Mouse (Mus musculus) liver, embryonic 14.5 days (tissue): ENCODE results near the gene Smim12. TPM values are rescaled to one million over a fixed set of nuclear protein-coding genes. Genes with fewer than 3 reads are reported as not detected.

Source experiments
- ATAC-seq: fragments of 200-750 bp; cut with Nextera tagmentation; 2 replicates; pipeline ENCODE4 v1.8.0; 2017; ENCODE audit warnings: moderate number of reproducible peaks, mild to moderate bottlenecking, moderate library complexity; ENCODE audit not compliant: insufficient read depth
- DNase-seq, 3 experiments: peaks; one replicate each; pipeline ENCODE4 v3.0.0-alpha.2; 2012 to 2013; ENCODE audit warnings: low read depth in 3 of 3, low spot score in 3 of 3
- H3K27ac ChIP-seq: fragments of 300-500 bp; sonication (generic); 2 replicates; pipeline ENCODE4 v1.5.1; 2014; ENCODE audit warnings: moderate library complexity, mild to moderate bottlenecking, control low read depth, inconsistent platforms
- H3K27me3 ChIP-seq: fragments of 300-500 bp; sonication (generic); 2 replicates; pipeline ENCODE4 v1.6.1; 2014; ENCODE audit warnings: mild to moderate bottlenecking, low read length, moderate library complexity; ENCODE audit not compliant: control insufficient read depth, insufficient read depth
- H3K36me3 ChIP-seq: fragments of 300-500 bp; sonication (generic); replicated peaks from 2 replicates; pipeline ENCODE4 v1.6.1; 2014; ENCODE audit warnings: low read depth; ENCODE audit not compliant: control insufficient read depth, insufficient read depth
- H3K4me1 ChIP-seq, 2 experiments: fragments of 200-500 bp in 1 of 2; fragments of 300-500 bp in 1 of 2; sonication (generic) in 1 of 2; replicated peaks; 2 replicates each; pipeline ENCODE4 v1.6.1; 2012 to 2014; ENCODE audit warnings: antibody characterized with exemption in 1 of 2, inconsistent platforms in 1 of 2, low read length in 1 of 2; ENCODE audit not compliant: control insufficient read depth in 2 of 2, insufficient read depth in 2 of 2
- H3K4me2 ChIP-seq: fragments of 300-500 bp; sonication (generic); 2 replicates; pipeline ENCODE4 v1.6.1; 2014; ENCODE audit warnings: low read depth, mild to moderate bottlenecking, control low read depth, moderate library complexity
- H3K4me3 ChIP-seq, 2 experiments: fragments of 200-500 bp in 1 of 2; fragments of 300-500 bp in 1 of 2; sonication (generic) in 1 of 2; 2 replicates each; pipeline ENCODE4 v1.5.1; 2012 to 2014; ENCODE audit warnings: low read depth in 2 of 2, low read length in 2 of 2, mild to moderate bottlenecking in 2 of 2, control low read depth in 1 of 2, inconsistent platforms in 1 of 2, moderate library complexity in 1 of 2; ENCODE audit not compliant: insufficient read depth in 1 of 2
- H3K9ac ChIP-seq: fragments of 300-500 bp; sonication (generic); replicated peaks from 2 replicates; pipeline ENCODE4 v1.6.1; 2014; ENCODE audit warnings: mild to moderate bottlenecking, control low read depth, moderate library complexity
- H3K9me3 ChIP-seq: fragments of 300-500 bp; sonication (generic); 2 replicates; pipeline ENCODE4 v1.6.1; 2016; ENCODE audit warnings: low read length, mixed read lengths; ENCODE audit not compliant: control insufficient read depth
- CTCF ChIP-seq: IDR thresholded peaks from 2 replicates; pipeline ENCODE4 v1.5.1; 2016; ENCODE audit warnings: antibody characterized with exemption, low read depth, control low read depth
- EP300 ChIP-seq: IDR thresholded peaks from 2 replicates; pipeline ENCODE4 v1.6.1; 2016; ENCODE audit warnings: antibody characterized with exemption, low read depth
- WGBS: fragments of 180-500 bp; shearing (Covaris S2); extraction: QIAGEN DNeasy Blood & Tissue Kit; methylation state at CpG from one replicate; pipeline ENCODE4 v1.1.7; 2014; ENCODE audit not compliant: insufficient replicate concordance; 5-methylcytosine and 5-hydroxymethylcytosine counted together
- polyA plus RNA-seq, 2 experiments: library from polyadenylated mRNA; depleted of rRNA in 1 of 2; stranded (reverse) in 1 of 2; unstranded in 1 of 2; fragments of >200 nt; fragmentation: Nextera tagmentation in 1 of 2; extraction: Ambion mirVana in 1 of 2; gene quantifications; 2 replicates each; pipeline versions ENCODE4 v1.2.1 to v1.2.3; 2012 to 2014

The Smim12 gene
- polyA plus RNA-seq, 2 experiments: 14.5 to 25.7 TPM

- 19% methylated on average over 4 of the region's 4 CpGs for WGBS
- Histone ChIP-seq H3K9me3 (no peaks in the 10 kb centered on the region), H3K4me2 (no peak overlapping the region), H3K9ac (no peak overlapping the region), H3K27ac (no peak overlapping the region), H3K27me3 (no peaks in the 10 kb centered on the region), H3K4me1 (no peaks in the 10 kb centered on the region), H3K36me3 (no peaks in the 10 kb centered on the region), H3K4me3 (no peak overlapping the region)
- TF ChIP-seq CTCF (no peak), EP300 (no peak)
- ATAC-seq: no peak
- DNase-seq: no peak
Observed at GRCm38 (mm10) chr4:127286907-127287306, 43.3 kb downstream of the Smim12 start.

- Histone ChIP-seq H3K4me2 (no peak overlapping the region), H3K9ac (no peak overlapping the region), H3K27me3 (no peaks in the 10 kb centered on the region), H3K4me3 (no peak overlapping the region), H3K36me3 (no peaks in the 10 kb centered on the region), H3K27ac (no peak overlapping the region), H3K4me1 (no peaks in the 10 kb centered on the region), H3K9me3 (no peaks in the 10 kb centered on the region)
- TF ChIP-seq CTCF (no peak), EP300 (no peak)
- 56% methylated on average over 6 of the region's 6 CpGs for WGBS
- ATAC-seq: no peak
- no peak for DNase-seq
Observed at GRCm38 (mm10) chr4:127289039-127289548, 45.5 kb downstream of the Smim12 start.

GRCm38 (mm10) chr4:127292631-127293030, 49.0 kb downstream of the Smim12 start:
- TF ChIP-seq EP300 (no peak), CTCF (no peak)
- ATAC-seq: no peak
- WGBS: 63% methylated on average over 5 of the region's 5 CpGs
- no peak for DNase-seq
- H3K4me2 ChIP-seq: no peak overlapping the region
- H3K4me1 ChIP-seq: no peaks in the 10 kb centered on the region
- no peaks in the 10 kb centered on the region for H3K9me3 ChIP-seq
- H3K4me3 ChIP-seq: no peak overlapping the region
- no peaks in the 10 kb centered on the region for H3K36me3 ChIP-seq
- no peak overlapping the region for H3K27ac ChIP-seq
- no peak overlapping the region for H3K9ac ChIP-seq
- no peaks in the 10 kb centered on the region for H3K27me3 ChIP-seq

Other genes starting within 250 kb of the Smim12 start
- 36.8 and 89.3 TPM in 2 replicates for gene Sfpq, start 222.5 kb upstream of the Smim12 start, polyA plus RNA-seq (2012; rRNA removed)
- 34.6 and 35.5 TPM in 2 replicates for gene Sfpq, start 222.5 kb upstream of the Smim12 start, polyA plus RNA-seq (2014; fragmentation: Nextera tagmentation; extraction: Ambion mirVana)
- 2.0 and 4.0 TPM in 2 replicates for gene Zmym1, start 182.6 kb upstream of the Smim12 start, polyA plus RNA-seq (2012; rRNA removed)
- 9.8 and 10.2 TPM in 2 replicates for gene Zmym1, start 182.6 kb upstream of the Smim12 start, polyA plus RNA-seq (2014; fragmentation: Nextera tagmentation; extraction: Ambion mirVana)
- 3.1 and 3.7 TPM in 2 replicates for gene Zmym6, start 166.4 kb upstream of the Smim12 start, polyA plus RNA-seq (2012; rRNA removed)
- gene Zmym6, start 166.4 kb upstream of the Smim12 start, polyA plus RNA-seq (2014; fragmentation: Nextera tagmentation; extraction: Ambion mirVana): 1.9 TPM in 2 replicates
- 3.2 and 3.4 TPM in 2 replicates for gene Tmem35b, start 120.1 kb upstream of the Smim12 start, polyA plus RNA-seq (2012; rRNA removed)
- gene Tmem35b, start 120.1 kb upstream of the Smim12 start, polyA plus RNA-seq (2014; fragmentation: Nextera tagmentation; extraction: Ambion mirVana): 7.9 and 8.7 TPM in 2 replicates
- 0.28 and 0.32 TPM in 2 replicates for gene Dlgap3, start 74.6 kb upstream of the Smim12 start, polyA plus RNA-seq (2012; rRNA removed)
- 0.23 and 0.24 TPM in 2 replicates for gene Dlgap3, start 74.6 kb upstream of the Smim12 start, polyA plus RNA-seq (2014; fragmentation: Nextera tagmentation; extraction: Ambion mirVana)
- 2.2 and 2.4 TPM in 2 replicates for gene Gja4, start 70.3 kb downstream of the Smim12 start, polyA plus RNA-seq (2012; rRNA removed)
- 2.1 and 2.8 TPM in 2 replicates for gene Gja4, start 70.3 kb downstream of the Smim12 start, polyA plus RNA-seq (2014; fragmentation: Nextera tagmentation; extraction: Ambion mirVana)
- gene Gjb3, start 87.1 kb downstream of the Smim12 start, polyA plus RNA-seq (2012; rRNA removed): 0.03 and 0.06 TPM in 2 replicates
- gene Gjb3, start 87.1 kb downstream of the Smim12 start, polyA plus RNA-seq (2014; fragmentation: Nextera tagmentation; extraction: Ambion mirVana): 0.14 TPM in 1 of 2 replicates, not detected in the other
- gene Gjb4, start 110.3 kb downstream of the Smim12 start, polyA plus RNA-seq (2012; rRNA removed): not detected in 2 replicates
- gene Gjb4, start 110.3 kb downstream of the Smim12 start, polyA plus RNA-seq (2014; fragmentation: Nextera tagmentation; extraction: Ambion mirVana): not detected in 2 replicates
- gene Gjb5, start 114.4 kb downstream of the Smim12 start, polyA plus RNA-seq (2012; rRNA removed): 0.01 TPM in 1 of 2 replicates, not detected in the other
- gene Gjb5, start 114.4 kb downstream of the Smim12 start, polyA plus RNA-seq (2014; fragmentation: Nextera tagmentation; extraction: Ambion mirVana): not detected in 2 replicates